Mouse (Mus musculus) liver, embryonic 11.5 days (tissue): ENCODE measurements around the gene Sirt2. TPM values are rescaled to one million over a fixed set of nuclear protein-coding genes. Genes with fewer than 3 reads are reported as not detected.
A peak's percentile ranks its signal among the peaks of the same experiment; 100 is the strongest.

Experiments used
- ATAC-seq: fragments of 200-750 bp; cut with Nextera tagmentation; replicated peaks from 2 replicates; pipeline ENCODE4 v1.8.0; 2017; ENCODE audit warnings: moderate number of reproducible peaks, mild to moderate bottlenecking, moderate TSS enrichment, moderate library complexity; ENCODE audit not compliant: low FRiP score
- DNase-seq: peaks from one replicate; pipeline ENCODE4 v3.0.0-alpha.2; 2017; ENCODE audit warnings: low spot score
- H3K27ac ChIP-seq: fragments of 300-500 bp; sonication (generic); 2 replicates; pipeline ENCODE4 v1.5.1; 2014; ENCODE audit warnings: mild to moderate bottlenecking, low read depth, low read length, control low read depth
- H3K27me3 ChIP-seq: fragments of 300-500 bp; sonication (generic); replicated peaks from 2 replicates; pipeline ENCODE4 v1.6.1; 2014; ENCODE audit warnings: low read length, mixed read lengths; ENCODE audit not compliant: control insufficient read depth, insufficient read depth
- H3K36me3 ChIP-seq: fragments of 300-500 bp; sonication (generic); 2 replicates; pipeline ENCODE4 v1.6.1; 2014; ENCODE audit warnings: mild to moderate bottlenecking, low read length, moderate library complexity, mixed read lengths; ENCODE audit not compliant: control insufficient read depth, insufficient read depth
- H3K4me1 ChIP-seq: fragments of 300-500 bp; sonication (generic); replicated peaks from 2 replicates; pipeline ENCODE4 v1.6.1; 2014; ENCODE audit warnings: low read length, mixed read lengths; ENCODE audit not compliant: control insufficient read depth, insufficient read depth
- H3K4me2 ChIP-seq: fragments of 300-500 bp; sonication (generic); 2 replicates; pipeline ENCODE4 v1.6.1; 2014; ENCODE audit warnings: mild to moderate bottlenecking, control low read depth, moderate library complexity
- H3K4me3 ChIP-seq: fragments of 300-500 bp; sonication (generic); 2 replicates; pipeline ENCODE4 v1.5.1; 2014; ENCODE audit warnings: low read depth, low read length, control low read depth
- H3K9ac ChIP-seq: fragments of 300-500 bp; sonication (generic); 2 replicates; pipeline ENCODE4 v1.6.1; 2014; ENCODE audit warnings: low read depth, low read length, control low read depth
- H3K9me3 ChIP-seq: fragments of 300-500 bp; sonication (generic); 2 replicates; pipeline ENCODE4 v1.6.1; 2016; ENCODE audit warnings: low read length, inconsistent platforms, mixed read lengths; ENCODE audit not compliant: control insufficient read depth
- WGBS: fragments of 180-500 bp; shearing (Covaris S2); extraction: QIAGEN DNeasy Blood & Tissue Kit; methylation state at CpG from one replicate; pipeline ENCODE4 v1.1.7; 2014; 5-methylcytosine and 5-hydroxymethylcytosine counted together
- polyA plus RNA-seq: library from polyadenylated mRNA; unstranded; fragments of >200 nt; fragmentation: Nextera tagmentation; extraction: Ambion mirVana; gene quantifications from 2 replicates; pipeline ENCODE4 v1.2.1, GENCODE M21; 2014

The Sirt2 gene
- polyA plus RNA-seq, 1 experiment from 2014 or later: 41.0 TPM

- DNase-seq: no peak
- 58% methylated on average over 10 of the region's 10 CpGs for WGBS
- H3K4me1 ChIP-seq: peaks cover 4% of the 10 kb centered on the region
- H3K4me2 ChIP-seq: no peak overlapping the region
- H3K36me3 ChIP-seq: no peaks in the 10 kb centered on the region
- H3K4me3 ChIP-seq: no peak overlapping the region
- no peak overlapping the region for H3K27ac ChIP-seq
- no peak overlapping the region for H3K9ac ChIP-seq
- 0 out of 2 replicates have a peak, but pooled peaks cover 2% of the 10 kb centered on the region for H3K27me3 ChIP-seq
- peaks cover 9% of the 10 kb centered on the region; the same call in 1 of the 2 replicates for H3K9me3 ChIP-seq
- ATAC-seq: no peak
Measured at GRCm38 (mm10) chr7:28727649-28728340, 38.7 kb upstream of the Sirt2 start.

GRCm38 (mm10) chr7:28732341-28733142 is 34.0 kb upstream of the Sirt2 start:
- peaks cover 5% of the 10 kb centered on the region; the same call in 1 of the 2 replicates for H3K36me3 ChIP-seq
- peak; percentile 90 for ATAC-seq
- peaks cover 9% of the 10 kb centered on the region; the same call in 1 of the 2 replicates for H3K9me3 ChIP-seq
- H3K27ac ChIP-seq: no peak overlapping the region
- peak overlapping the region; percentile 92 for H3K4me2 ChIP-seq
- peak; percentile 84 for DNase-seq
- H3K4me1 ChIP-seq: peaks cover 7% of the 10 kb centered on the region
- 3% methylated on average over 58 of the region's 58 CpGs for WGBS
- H3K27me3 ChIP-seq: 0 out of 2 replicates have a peak, but pooled peaks cover 2% of the 10 kb centered on the region
- peak overlapping the region; percentile 39 for H3K9ac ChIP-seq
- H3K4me3 ChIP-seq: peak overlapping the region; percentile 50

GRCm38 (mm10) chr7:28733211-28733610 is 33.3 kb upstream of the Sirt2 start:
- H3K36me3 ChIP-seq: peaks cover 10% of the 10 kb centered on the region
- ATAC-seq: peak; percentile 12; the same call in 1 of the 2 replicates
- no peak for DNase-seq
- H3K9me3 ChIP-seq: peaks cover 9% of the 10 kb centered on the region; the same call in 1 of the 2 replicates
- H3K27ac ChIP-seq: no peak overlapping the region
- WGBS: 14% methylated on average over 11 of the region's 11 CpGs
- H3K4me1 ChIP-seq: peaks cover 7% of the 10 kb centered on the region
- no peak overlapping the region; the same call in 1 of the 2 replicates for H3K9ac ChIP-seq
- H3K4me3 ChIP-seq: peak overlapping the region; percentile 50
- peak overlapping the region; percentile 92 for H3K4me2 ChIP-seq
- 0 out of 2 replicates have a peak, but pooled peaks cover 2% of the 10 kb centered on the region for H3K27me3 ChIP-seq

GRCm38 (mm10) chr7:28735701-28736100 is 30.8 kb upstream of the Sirt2 start:
- Histone ChIP-seq H3K4me2 (no peak overlapping the region), H3K4me1 (peaks cover 7% of the 10 kb centered on the region), H3K27ac (no peak overlapping the region), H3K36me3 (peaks cover 23% of the 10 kb centered on the region), H3K27me3 (0 out of 2 replicates have a peak, but pooled peaks cover 2% of the 10 kb centered on the region), H3K4me3 (no peak overlapping the region), H3K9ac (no peak overlapping the region), H3K9me3 (peaks cover 9% of the 10 kb centered on the region; the same call in 1 of the 2 replicates)
- 77% methylated on average over 6 of the region's 6 CpGs for WGBS
- ATAC-seq (no peak), DNase-seq (no peak)

- H3K27me3 ChIP-seq: no peaks in the 10 kb centered on the region
- no peak overlapping the region for H3K4me3 ChIP-seq
- H3K27ac ChIP-seq: no peak overlapping the region
- H3K4me1 ChIP-seq: peaks cover 15% of the 10 kb centered on the region
- 96% methylated on average over 21 of the region's 21 CpGs for WGBS
- no peaks in the 10 kb centered on the region for H3K9me3 ChIP-seq
- no peak for ATAC-seq
- DNase-seq: no peak
- peaks cover 25% of the 10 kb centered on the region for H3K36me3 ChIP-seq
- H3K4me2 ChIP-seq: no peak overlapping the region
- no peak overlapping the region for H3K9ac ChIP-seq
Measured at GRCm38 (mm10) chr7:28739829-28740228, 26.7 kb upstream of the Sirt2 start.

GRCm38 (mm10) chr7:28740949-28741348 is 25.6 kb upstream of the Sirt2 start:
- Histone ChIP-seq H3K36me3 (peaks cover 25% of the 10 kb centered on the region), H3K4me2 (peak overlapping the region; percentile 95), H3K9ac (peak overlapping the region; percentile 77), H3K9me3 (no peaks in the 10 kb centered on the region), H3K27me3 (no peaks in the 10 kb centered on the region), H3K4me1 (peaks cover 15% of the 10 kb centered on the region), H3K4me3 (peak overlapping the region; percentile 76), H3K27ac (peak overlapping the region; percentile 20)
- DNase-seq (no peak), ATAC-seq (no peak)
- 33% methylated on average over 9 of the region's 9 CpGs for WGBS

- Histone ChIP-seq H3K27me3 (no peaks in the 10 kb centered on the region), H3K4me2 (peak overlapping the region; percentile 95), H3K4me1 (peaks cover 15% of the 10 kb centered on the region), H3K27ac (peak overlapping the region; percentile 20), H3K9ac (peak overlapping the region; percentile 77), H3K36me3 (peaks cover 25% of the 10 kb centered on the region), H3K9me3 (no peaks in the 10 kb centered on the region), H3K4me3 (peak overlapping the region; percentile 76)
- 1% methylated on average over 13 of the region's 13 CpGs for WGBS
- ATAC-seq (peak; percentile 18), DNase-seq (no peak)
Measured at GRCm38 (mm10) chr7:28741368-28741708, 25.2 kb upstream of the Sirt2 start.

- Histone ChIP-seq H3K9me3 (no peaks in the 10 kb centered on the region), H3K4me2 (peak within 1 kb of the TSS; percentile 95), H3K4me1 (peaks cover 15% of the 10 kb centered on the region), H3K27me3 (no peaks in the 10 kb centered on the region), H3K9ac (peak within 1 kb of the TSS; percentile 77), H3K27ac (peak within 1 kb of the TSS; percentile 20), H3K4me3 (peak within 1 kb of the TSS; percentile 76), H3K36me3 (peaks cover 26% of the 10 kb centered on the region)
- DNase-seq (peak; percentile 98), ATAC-seq (peak; percentile 97)
- WGBS: under 1% methylated on average over 39 of the region's 39 CpGs
Measured at GRCm38 (mm10) chr7:28741709-28742438, 24.7 kb upstream of the Sirt2 start, which contains the start of the genes Mrps12 and Sars2. Mrps12 (minus strand) TSS chr7:28741820. Sars2 (plus strand) TSS chr7:28741992.
